7 mouse cellular contexts compared by ENCODE assay signal in the genomic region with DNA sequence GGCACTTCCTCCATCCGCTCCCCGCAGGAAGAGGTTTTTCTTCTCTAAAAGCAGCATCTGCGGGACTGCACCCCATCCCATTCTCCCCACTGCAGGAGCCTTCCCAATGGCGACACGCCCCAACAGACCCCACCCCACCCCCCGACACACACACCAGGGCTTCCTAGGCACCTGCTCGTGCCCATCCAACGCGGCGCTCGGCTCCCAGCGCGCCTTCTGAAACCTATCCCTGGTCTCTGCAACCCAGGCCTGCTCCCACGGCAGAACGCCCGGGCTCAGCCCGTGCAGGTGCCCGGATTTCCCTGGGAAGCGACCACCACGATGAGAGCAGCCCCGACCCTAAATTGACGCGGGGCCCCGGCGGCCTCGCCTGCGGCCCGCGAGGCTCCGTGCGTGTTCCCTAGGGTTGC. TPM values are rescaled to one million over a fixed set of nuclear protein-coding genes. Genes with fewer than 3 reads are reported as not detected.
A peak's percentile ranks its signal among the peaks of the same experiment; 100 is the strongest.
DNase-seq lines count a peak whose midpoint lies in the region; ATAC-seq and TF ChIP-seq lines count a peak whose summit lies in the region.

No protein-coding gene starts in this region.

- H3K9me3 ChIP-seq in intestine, embryonic 16.5 days (ENCODE audit: control insufficient read depth, low read length), result no peaks in the 10 kb centered on the region
- no peaks in the 10 kb centered on the region for H3K9me3 ChIP-seq in midbrain, embryonic 14.5 days (ENCODE audit: control insufficient read depth, low read length)

- peak overlapping the region; percentile 95 for H3K4me3 ChIP-seq in embryonic fibroblast, embryonic 13.5 days (ENCODE audit: insufficient read depth, low read length)
- peak overlapping the region; percentile 92 for H3K4me3 ChIP-seq in intestine, embryonic 16.5 days (ENCODE audit: low read length)
- peak overlapping the region; percentile 91 for H3K4me3 ChIP-seq in midbrain, embryonic 14.5 days (replicated peaks; ENCODE audit: low read depth, low read length)

- peak; percentile 28 to 52 for DNase-seq in layer of hippocampus, postnatal 25 days (ENCODE audit: extremely low spot score in 1 of 2, low spot score in 1 of 2)
- no peak for DNase-seq in layer of hippocampus, adult 11-12 months (ENCODE audit: low spot score)
- peak; percentile 57 for DNase-seq in R1 (ENCODE audit: low read depth, low spot score)
- no peak for DNase-seq in midbrain, embryonic 14.5 days
- DNase-seq in thymus, postnatal 4 days, result peak; percentile 60

- H3K4me2 ChIP-seq in intestine, embryonic 16.5 days (ENCODE audit: low read depth, low read length), result peak overlapping the region; percentile 95
- H3K4me2 ChIP-seq in midbrain, embryonic 14.5 days (ENCODE audit: low read length), result peak overlapping the region; percentile 86

- TF ChIP-seq CTCF in embryonic fibroblast, embryonic 13.5 days (IDR thresholded peaks at IDR 0.05; ENCODE audit: borderline replicate concordance, insufficient read depth, low read length), result no peak

- H3K36me3 ChIP-seq in intestine, embryonic 16.5 days (ENCODE audit: control insufficient read depth, insufficient read depth, low read length), result 0 out of 2 replicates have a peak, but pooled peaks cover 4% of the 10 kb centered on the region
- H3K36me3 ChIP-seq in midbrain, embryonic 14.5 days (ENCODE audit: control insufficient read depth, insufficient read depth, low read length), result peaks cover 13% of the 10 kb centered on the region

- WGBS in intestine, embryonic 16.5 days, result under 1% methylated on average over 31 of the region's 31 CpGs
- WGBS in midbrain, embryonic 14.5 days, result under 1% methylated on average over 31 of the region's 31 CpGs

- H3K27ac ChIP-seq in embryonic fibroblast, embryonic 13.5 days (ENCODE audit: insufficient read depth, low read length), result peak overlapping the region; percentile 53
- peak overlapping the region; percentile 93 for H3K27ac ChIP-seq in intestine, embryonic 16.5 days (ENCODE audit: low read length)
- H3K27ac ChIP-seq in midbrain, embryonic 14.5 days (replicated peaks; ENCODE audit: low read depth, low read length), result peak overlapping the region; percentile 91

- H3K27me3 ChIP-seq in intestine, embryonic 16.5 days (replicated peaks; ENCODE audit: control insufficient read depth, insufficient read depth, low read length), result no peaks in the 10 kb centered on the region
- no peaks in the 10 kb centered on the region for H3K27me3 ChIP-seq in midbrain, embryonic 14.5 days (ENCODE audit: control insufficient read depth, insufficient read depth, low read length)

- H3K9ac ChIP-seq in intestine, embryonic 16.5 days (ENCODE audit: low read depth, low read length), result peak overlapping the region; percentile 96
- H3K9ac ChIP-seq in midbrain, embryonic 14.5 days (replicated peaks; ENCODE audit: low read length), result peak overlapping the region; percentile 88

- ATAC-seq in intestine, embryonic 16.5 days, result 0 out of 2 replicates have a peak, but pooled peaks have one; percentile 1
- peak; percentile 9; the same call in 1 of the 2 replicates for ATAC-seq in midbrain, embryonic 14.5 days (ENCODE audit: low FRiP score, low TSS enrichment)

- 0 out of 2 replicates have a peak, but pooled peaks have one; percentile 20 for TF ChIP-seq POLR2A in embryonic fibroblast, embryonic 13.5 days (IDR thresholded peaks at IDR 0.05; ENCODE audit: low read depth, low read length)

- H3K4me1 ChIP-seq in embryonic fibroblast, embryonic 13.5 days (ENCODE audit: control insufficient read depth, insufficient read depth, low read length), result peaks cover 14% of the 10 kb centered on the region; the same call in 1 of the 2 replicates
- H3K4me1 ChIP-seq in intestine, embryonic 16.5 days (ENCODE audit: control insufficient read depth, insufficient read depth, low read length), result peaks cover 45% of the 10 kb centered on the region
- H3K4me1 ChIP-seq in midbrain, embryonic 14.5 days (ENCODE audit: control insufficient read depth, insufficient read depth, low read length), result peaks cover 32% of the 10 kb centered on the region

RNA-seq across cellular contexts. Expression of a gene that starts 0.7 kb away (rescaled TPM):
- 100 to 1,000 TPM; 213 to 235 TPM for total RNA-seq in layer of hippocampus, postnatal 25 days (2021)
- 227 and 265 TPM in 2 replicates for polyA plus RNA-seq in embryonic fibroblast, embryonic 13.5 days (2011; ENCODE audit: insufficient read length, low read depth, missing spikeins)
- polyA plus RNA-seq in intestine, embryonic 16.5 days (2015; fragmentation: Nextera tagmentation; extraction: Ambion mirVana), result 273 and 293 TPM in 2 replicates
- 286 and 299 TPM in 2 replicates for polyA plus RNA-seq in midbrain, embryonic 14.5 days (2014; fragmentation: Nextera tagmentation; extraction: Ambion mirVana)

RNA-seq across cellular contexts. Expression of a gene that starts 30.1 kb away (rescaled TPM):
- 10 to 100 TPM; 51.0 to 51.3 TPM for total RNA-seq in layer of hippocampus, postnatal 25 days (2021)
- 6.0 and 17.3 TPM in 2 replicates for polyA plus RNA-seq in embryonic fibroblast, embryonic 13.5 days (2011; ENCODE audit: insufficient read length, low read depth, missing spikeins)
- 2.0 and 3.2 TPM in 2 replicates for polyA plus RNA-seq in intestine, embryonic 16.5 days (2015; fragmentation: Nextera tagmentation; extraction: Ambion mirVana)
- polyA plus RNA-seq in midbrain, embryonic 14.5 days (2014; fragmentation: Nextera tagmentation; extraction: Ambion mirVana), result 8.0 and 11.5 TPM in 2 replicates

RNA-seq across cellular contexts. Expression of a gene that starts 57.5 kb away (rescaled TPM):
- 10 to 100 TPM; 32.4 to 32.8 TPM for total RNA-seq in layer of hippocampus, postnatal 25 days (2021)
- polyA plus RNA-seq in embryonic fibroblast, embryonic 13.5 days (2011; ENCODE audit: insufficient read length, low read depth, missing spikeins), result 43.4 and 44.0 TPM in 2 replicates
- polyA plus RNA-seq in intestine, embryonic 16.5 days (2015; fragmentation: Nextera tagmentation; extraction: Ambion mirVana), result 0.65 and 0.93 TPM in 2 replicates
- polyA plus RNA-seq in midbrain, embryonic 14.5 days (2014; fragmentation: Nextera tagmentation; extraction: Ambion mirVana), result 1.4 TPM in 2 replicates

RNA-seq across cellular contexts. Expression of a gene that starts 58.4 kb away (rescaled TPM):
- total RNA-seq in layer of hippocampus, postnatal 25 days (2021), result 10 to 100 TPM; 57.3 to 60.3 TPM
- polyA plus RNA-seq in embryonic fibroblast, embryonic 13.5 days (2011; ENCODE audit: insufficient read length, low read depth, missing spikeins), result 31.3 and 37.9 TPM in 2 replicates
- 28.6 and 33.7 TPM in 2 replicates for polyA plus RNA-seq in intestine, embryonic 16.5 days (2015; fragmentation: Nextera tagmentation; extraction: Ambion mirVana)
- polyA plus RNA-seq in midbrain, embryonic 14.5 days (2014; fragmentation: Nextera tagmentation; extraction: Ambion mirVana), result 28.8 and 29.9 TPM in 2 replicates

Comparison
In these comparisons a context has a peak if more than half of its experiments do, and no peak if none do; other contexts are left out.
1. DNase-seq: peak in layer of hippocampus, postnatal 25 days (2 of 2), R1 (single experiment) and thymus, postnatal 4 days (single experiment); none in layer of hippocampus, adult 11-12 months (single experiment) and midbrain, embryonic 14.5 days (single experiment).
2. RNA of a gene that starts 57.5 kb away (polyA plus RNA-seq): 43.4 to 44.0 TPM in embryonic fibroblast, embryonic 13.5 days; 1.4 TPM in midbrain, embryonic 14.5 days and 0.65 to 0.93 TPM in intestine, embryonic 16.5 days; every median in the first group is over 10 times any median in the second.
3. Peak in every context shown above with its lines, with median percentiles within 50 percentile points of each other: H3K27ac ChIP-seq and H3K4me3 ChIP-seq.